Mouse (Mus musculus): ENCODE data around the gene Tmem45a2.
"Not testable (repeated sequence)": the region's sequence is repeated elsewhere in the genome, so short reads cannot be mapped to it uniquely, and the experiment has no call there.

Gene Tmem45a2

GRCm38 (mm10) chr16:57092460-57092859 is 21.3 kb upstream of the Tmem45a2 start:
- H3K36me3 ChIP-seq (ENCODE audit: insufficient read depth, low read length): no peaks in the 10 kb centered on the region
- H3K4me3 ChIP-seq (replicated peaks; ENCODE audit: low read length): no peak overlapping the region
- TF ChIP-seq CTCF (conservative IDR thresholded peaks at IDR 0.05; ENCODE audit: low read length) (peak; percentile 49), NANOG (IDR thresholded peaks at IDR 0.05; ENCODE audit: borderline replicate concordance, low read length) (no peak), POU5F1 (IDR thresholded peaks at IDR 0.05; ENCODE audit: borderline replicate concordance, low read length) (no peak)
- no peaks in the 10 kb centered on the region for H3K9me3 ChIP-seq (ENCODE audit: low read length)
- H3K4me1 ChIP-seq (replicated peaks; ENCODE audit: low read depth, low read length): no peaks in the 10 kb centered on the region
- no peaks in the 10 kb centered on the region for H3K27me3 ChIP-seq (ENCODE audit: insufficient read depth, low read length)

GRCm38 (mm10) chr16:57079577-57079976 is 8.4 kb upstream of the Tmem45a2 start:
- TF ChIP-seq POU5F1 (IDR thresholded peaks at IDR 0.05; ENCODE audit: borderline replicate concordance, low read length) (no peak), CTCF (conservative IDR thresholded peaks at IDR 0.05; ENCODE audit: low read length) (no peak), NANOG (IDR thresholded peaks at IDR 0.05; ENCODE audit: borderline replicate concordance, low read length) (no peak)
- Histone ChIP-seq H3K36me3 (ENCODE audit: insufficient read depth, low read length) (no peaks in the 10 kb centered on the region), H3K4me3 (replicated peaks; ENCODE audit: low read length) (no peak overlapping the region), H3K9me3 (ENCODE audit: low read length) (peaks cover 13% of the 10 kb centered on the region), H3K4me1 (replicated peaks; ENCODE audit: low read depth, low read length) (no peaks in the 10 kb centered on the region), H3K27me3 (ENCODE audit: insufficient read depth, low read length) (no peaks in the 10 kb centered on the region)

- no peaks in the 10 kb centered on the region for H3K4me1 ChIP-seq (replicated peaks; ENCODE audit: low read depth, low read length)
- H3K36me3 ChIP-seq (ENCODE audit: insufficient read depth, low read length): no peaks in the 10 kb centered on the region
These were observed 4.8 kb upstream of the Tmem45a2 start for GRCm38 (mm10) chr16:57075986-57076385.

DNA sequence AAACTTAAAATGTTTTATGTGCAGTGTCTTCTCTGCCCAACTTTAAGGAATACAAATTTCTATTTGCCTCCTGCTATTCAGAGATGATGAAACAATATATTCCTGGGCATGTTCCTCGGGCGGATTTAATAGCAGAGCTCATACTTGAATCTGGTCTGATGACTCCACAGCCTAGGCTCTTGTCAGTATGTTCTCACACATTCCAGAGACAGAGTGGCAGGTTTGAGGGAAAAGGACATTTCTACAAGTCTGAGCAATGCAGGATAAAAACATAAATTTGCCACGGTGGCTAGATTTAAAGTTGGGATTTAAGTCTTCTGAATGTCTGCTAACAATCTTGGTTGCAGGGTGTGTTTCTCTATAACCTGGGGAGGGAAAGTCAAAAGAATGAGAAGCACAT is 9.1 kb downstream of the Tmem45a2 start:
- no peaks in the 10 kb centered on the region for H3K4me1 ChIP-seq (replicated peaks; ENCODE audit: low read depth, low read length)
- H3K9me3 ChIP-seq (ENCODE audit: low read length): no peaks in the 10 kb centered on the region
- H3K36me3 ChIP-seq (ENCODE audit: insufficient read depth, low read length): no peaks in the 10 kb centered on the region
- no peak for TF ChIP-seq CTCF (conservative IDR thresholded peaks at IDR 0.05; ENCODE audit: low read length)
- no peak for TF ChIP-seq POU5F1 (IDR thresholded peaks at IDR 0.05; ENCODE audit: borderline replicate concordance, low read length)
- TF ChIP-seq NANOG (IDR thresholded peaks at IDR 0.05; ENCODE audit: borderline replicate concordance, low read length): no peak
- H3K27me3 ChIP-seq (ENCODE audit: insufficient read depth, low read length): no peaks in the 10 kb centered on the region
- H3K4me3 ChIP-seq (replicated peaks; ENCODE audit: low read length): no peak overlapping the region

More at GRCm38 (mm10) chr16:57075986-57076385, 4.8 kb upstream of the Tmem45a2 start:
- no peak for TF ChIP-seq POU5F1 (IDR thresholded peaks at IDR 0.05; ENCODE audit: borderline replicate concordance, low read length)
- no peak for TF ChIP-seq NANOG (IDR thresholded peaks at IDR 0.05; ENCODE audit: borderline replicate concordance, low read length)
- TF ChIP-seq CTCF (conservative IDR thresholded peaks at IDR 0.05; ENCODE audit: low read length): no peak
- Histone ChIP-seq H3K9me3 (ENCODE audit: low read length) (peaks cover 5% of the 10 kb centered on the region; the same call in 1 of the 2 replicates), H3K4me3 (replicated peaks; ENCODE audit: low read length) (peak overlapping the region; percentile 61), H3K27me3 (ENCODE audit: insufficient read depth, low read length) (no peaks in the 10 kb centered on the region)

- Histone ChIP-seq H3K36me3 (ENCODE audit: insufficient read depth, low read length) (no peaks in the 10 kb centered on the region), H3K4me3 (replicated peaks; ENCODE audit: low read length) (no peak overlapping the region), H3K9me3 (ENCODE audit: low read length) (no peaks in the 10 kb centered on the region), H3K4me1 (replicated peaks; ENCODE audit: low read depth, low read length) (no peaks in the 10 kb centered on the region), H3K27me3 (ENCODE audit: insufficient read depth, low read length) (no peaks in the 10 kb centered on the region)
- TF ChIP-seq POU5F1 (IDR thresholded peaks at IDR 0.05; ENCODE audit: borderline replicate concordance, low read length): no peak
- no peak for TF ChIP-seq CTCF (conservative IDR thresholded peaks at IDR 0.05; ENCODE audit: low read length)
- no peak for TF ChIP-seq NANOG (IDR thresholded peaks at IDR 0.05; ENCODE audit: borderline replicate concordance, low read length)
These were observed 14.2 kb downstream of the Tmem45a2 start for GRCm38 (mm10) chr16:57056995-57057394.

GRCm38 (mm10) chr16:57049974-57050373 is 21.2 kb downstream of the Tmem45a2 start:
- Histone ChIP-seq H3K27me3 (ENCODE audit: insufficient read depth, low read length) (no peaks in the 10 kb centered on the region), H3K9me3 (ENCODE audit: low read length) (peaks cover 20% of the 10 kb centered on the region), H3K4me1 (replicated peaks; ENCODE audit: low read depth, low read length) (no peaks in the 10 kb centered on the region), H3K4me3 (replicated peaks; ENCODE audit: low read length) (no peak overlapping the region), H3K36me3 (ENCODE audit: insufficient read depth, low read length) (no peaks in the 10 kb centered on the region)
- TF ChIP-seq CTCF (conservative IDR thresholded peaks at IDR 0.05; ENCODE audit: low read length) (no peak), NANOG (IDR thresholded peaks at IDR 0.05; ENCODE audit: borderline replicate concordance, low read length) (no peak), POU5F1 (IDR thresholded peaks at IDR 0.05; ENCODE audit: borderline replicate concordance, low read length) (no peak)

DNA sequence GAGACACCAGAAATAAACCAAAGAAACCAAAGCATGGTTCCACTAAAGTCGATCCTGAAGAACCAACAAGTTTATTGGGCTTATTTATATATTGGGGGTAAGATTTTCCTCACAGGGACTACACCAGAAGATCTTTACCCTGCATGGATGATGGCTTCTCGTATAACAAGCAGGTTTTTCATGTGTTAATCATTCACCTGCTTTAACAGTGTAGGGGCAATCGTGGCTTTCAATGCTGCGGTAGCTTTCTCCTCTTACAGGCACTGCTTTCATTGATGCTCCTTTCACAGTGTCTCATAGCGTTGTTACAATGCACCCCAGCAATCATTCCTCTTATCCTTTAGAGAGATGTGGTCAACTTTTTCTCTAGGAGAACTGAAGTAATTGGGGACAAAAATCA is 32.6 kb downstream of the Tmem45a2 start:
- peaks cover 3% of the 10 kb centered on the region; the same call in 1 of the 2 replicates for H3K9me3 ChIP-seq (ENCODE audit: low read length)
- no peak overlapping the region for H3K4me3 ChIP-seq (replicated peaks; ENCODE audit: low read length)
- no peaks in the 10 kb centered on the region for H3K4me1 ChIP-seq (replicated peaks; ENCODE audit: low read depth, low read length)
- no peak for TF ChIP-seq NANOG (IDR thresholded peaks at IDR 0.05; ENCODE audit: borderline replicate concordance, low read length)
- no peak for TF ChIP-seq POU5F1 (IDR thresholded peaks at IDR 0.05; ENCODE audit: borderline replicate concordance, low read length)
- no peak for TF ChIP-seq CTCF (conservative IDR thresholded peaks at IDR 0.05; ENCODE audit: low read length)
- no peaks in the 10 kb centered on the region for H3K27me3 ChIP-seq (ENCODE audit: insufficient read depth, low read length)
- H3K36me3 ChIP-seq (ENCODE audit: insufficient read depth, low read length): no peaks in the 10 kb centered on the region

GRCm38 (mm10) chr16:57030150-57030885 is 40.9 kb downstream of the Tmem45a2 start:
- H3K27me3 ChIP-seq (ENCODE audit: insufficient read depth, low read length): no peaks in the 10 kb centered on the region
- TF ChIP-seq POU5F1 (IDR thresholded peaks at IDR 0.05; ENCODE audit: borderline replicate concordance, low read length): no peak

GRCm38 (mm10) chr16:56998283-56998682 is 72.9 kb downstream of the Tmem45a2 start:
- not testable (repeated sequence) for H3K27me3 ChIP-seq (ENCODE audit: insufficient read depth, low read length); H3K4me3 ChIP-seq (replicated peaks; ENCODE audit: low read length); H3K4me1 ChIP-seq (replicated peaks; ENCODE audit: low read depth, low read length); H3K36me3 ChIP-seq (ENCODE audit: insufficient read depth, low read length)
- H3K9me3 ChIP-seq (ENCODE audit: low read length): peaks cover 64% of the 10 kb centered on the region

More at GRCm38 (mm10) chr16:57030150-57030885, 40.9 kb downstream of the Tmem45a2 start:
- Histone ChIP-seq H3K9me3 (ENCODE audit: low read length) (peaks cover 28% of the 10 kb centered on the region), H3K4me3 (replicated peaks; ENCODE audit: low read length) (no peak overlapping the region), H3K36me3 (ENCODE audit: insufficient read depth, low read length) (no peaks in the 10 kb centered on the region), H3K4me1 (replicated peaks; ENCODE audit: low read depth, low read length) (no peaks in the 10 kb centered on the region)

Data from E14TG2a.4 (cell line).